Mouse (Mus musculus): ENCODE data around the gene Olfr195.
"Not testable (repeated sequence)": the region's sequence is repeated elsewhere in the genome, so short reads cannot be mapped to it uniquely, and the experiment has no call there.

Gene Olfr195

DNA sequence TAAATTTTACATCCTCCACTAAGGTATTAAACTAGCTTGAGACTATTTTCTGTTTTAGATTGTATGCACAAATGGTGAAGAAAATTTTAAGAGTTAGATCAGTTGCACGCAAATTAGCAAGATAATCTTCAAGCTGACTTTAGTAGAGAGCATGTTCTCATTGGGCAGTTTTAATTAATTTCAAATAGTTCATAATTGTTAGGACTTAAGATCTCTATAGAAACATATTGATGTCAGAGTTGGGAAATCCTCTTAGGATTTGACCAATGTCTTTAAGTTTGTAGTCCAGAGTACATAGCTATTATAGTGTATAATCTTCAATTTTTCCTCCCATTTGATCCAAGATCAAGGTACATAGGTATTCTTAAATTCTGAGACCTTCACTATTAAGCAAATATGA is at the start of gene Olfr195:
TSS of gene Olfr195 (plus strand) at position 301 of the 400 bp plus-strand sequence.
- no peak for DNase-seq (ENCODE audit: low read depth)

DNA sequence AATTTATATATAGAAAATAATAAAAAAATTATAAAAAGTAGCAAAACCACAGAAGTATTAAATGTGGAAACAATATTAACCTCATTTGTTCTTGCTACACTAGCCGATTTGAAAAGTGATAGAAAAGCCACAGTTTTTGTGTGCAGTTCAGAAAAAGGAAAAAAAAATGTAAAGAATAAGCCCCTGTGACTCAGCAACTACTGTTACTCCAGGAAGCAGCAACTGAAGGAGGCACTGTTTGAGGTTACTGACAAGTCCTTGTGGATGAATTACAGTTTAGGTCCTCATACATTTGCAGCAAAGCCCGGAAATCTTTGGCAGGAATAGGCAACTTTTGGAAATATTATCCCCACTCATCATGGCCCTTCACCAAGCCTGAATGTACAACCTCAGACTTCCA is 41.5 kb upstream of the Olfr195 start:
- DNase-seq (ENCODE audit: low read depth) = no peak

DNA sequence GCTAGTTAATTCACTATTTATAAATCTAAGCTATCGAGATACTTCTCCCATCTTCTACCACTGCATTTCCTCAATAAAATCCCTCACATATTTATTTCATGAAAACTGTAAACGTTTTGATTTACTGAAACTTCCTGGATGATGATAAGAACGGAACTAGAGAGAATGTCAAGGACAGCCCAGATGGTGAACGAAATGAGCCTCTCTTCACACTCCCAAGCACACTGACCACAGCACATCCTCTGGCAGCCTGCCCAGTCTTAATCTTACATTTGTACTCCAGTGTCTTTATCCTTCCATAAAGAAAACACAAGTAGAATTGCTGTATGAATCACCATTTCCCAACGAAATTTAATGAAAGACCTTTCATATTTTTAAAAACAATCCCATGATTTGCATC is 38.3 kb upstream of the Olfr195 start:
- DNase-seq (ENCODE audit: low read depth) = not testable (repeated sequence)

DNA sequence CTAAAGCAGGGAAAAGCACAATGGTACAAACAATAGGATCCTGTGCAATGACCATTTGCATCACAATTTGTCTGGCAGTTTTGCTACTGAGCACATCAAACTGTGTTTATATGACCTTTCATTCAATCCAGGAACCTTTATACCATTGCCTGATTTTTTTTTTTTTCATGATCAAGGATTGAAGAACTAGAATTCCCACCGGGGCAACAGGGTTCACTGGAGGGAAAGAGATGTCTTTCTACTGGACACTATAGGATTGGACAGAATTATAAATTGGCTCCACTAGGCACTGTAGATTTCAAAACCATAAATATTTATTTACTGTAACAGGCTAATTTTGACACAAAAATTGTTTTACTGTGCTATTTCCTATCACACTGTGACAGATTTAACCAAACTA is 35.1 kb upstream of the Olfr195 start, which contains the start of gene Olfr193:
TSS of gene Olfr193 (minus strand) at position 101 of the 400 bp plus-strand sequence.
- no peak for DNase-seq (ENCODE audit: low read depth)

DNA sequence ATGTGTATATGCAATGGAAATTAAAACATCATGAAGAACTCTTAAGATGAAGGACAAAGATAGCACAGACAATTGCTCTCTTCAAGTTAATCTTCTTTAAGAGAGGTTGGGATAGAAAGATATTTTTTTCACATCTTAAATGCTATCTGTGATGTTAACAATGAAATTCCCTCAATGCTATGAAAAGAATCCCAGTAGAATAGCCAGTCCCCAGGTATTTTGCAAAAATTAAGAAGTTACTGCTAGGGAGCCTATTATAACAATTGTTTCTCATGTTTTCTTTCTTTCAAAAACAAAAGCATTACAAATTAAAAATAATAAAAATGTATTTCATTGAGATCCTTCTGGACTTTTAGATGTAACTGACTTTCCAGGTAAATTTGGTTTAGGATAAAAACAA is 25.9 kb upstream of the Olfr195 start, which contains the start of gene Olfr194:
TSS of gene Olfr194 (minus strand) at position 101 of the 400 bp plus-strand sequence.
- DNase-seq (ENCODE audit: low read depth) = no peak

DNA sequence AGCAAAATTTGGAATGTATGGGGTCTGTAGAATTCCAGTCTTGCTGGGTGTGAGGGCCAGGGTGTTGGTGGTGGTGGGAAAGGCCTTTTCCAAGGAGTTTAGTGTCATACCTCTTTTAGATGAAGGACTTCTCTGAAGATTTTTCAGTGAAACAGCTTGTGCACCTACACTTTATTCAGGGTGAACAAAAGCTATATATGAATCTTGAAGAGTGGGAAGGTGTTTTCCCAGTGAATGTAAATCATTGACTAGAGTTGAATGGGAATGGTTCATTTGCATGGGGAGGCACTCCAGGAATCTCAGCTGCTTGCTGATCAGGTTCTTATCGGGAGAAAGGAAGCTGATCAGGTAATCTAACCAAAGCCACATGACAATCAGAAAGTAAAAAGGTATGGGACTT is 16.1 kb upstream of the Olfr195 start:
- no peak for DNase-seq (ENCODE audit: low read depth)

DNA sequence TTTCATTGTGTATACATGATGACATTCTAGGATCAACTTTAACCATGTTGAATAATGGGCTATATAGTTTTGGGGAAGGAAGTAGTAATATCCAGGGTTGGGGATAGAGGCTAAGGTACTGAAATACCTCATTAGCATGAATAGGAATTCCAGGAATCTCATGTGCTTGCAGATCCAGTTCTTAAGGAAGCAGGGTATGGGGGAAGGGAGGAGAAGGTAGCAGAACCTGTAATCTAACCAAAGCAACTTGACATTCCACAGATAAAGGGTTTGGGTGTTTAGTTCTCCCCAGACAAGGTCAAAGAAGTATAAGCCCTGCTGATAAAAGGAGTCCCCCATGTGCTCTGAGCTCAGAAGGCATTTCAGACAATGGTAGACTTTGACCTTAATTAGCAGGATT is 5.7 kb upstream of the Olfr195 start:
- DNase-seq (ENCODE audit: low read depth) = no peak

DNA sequence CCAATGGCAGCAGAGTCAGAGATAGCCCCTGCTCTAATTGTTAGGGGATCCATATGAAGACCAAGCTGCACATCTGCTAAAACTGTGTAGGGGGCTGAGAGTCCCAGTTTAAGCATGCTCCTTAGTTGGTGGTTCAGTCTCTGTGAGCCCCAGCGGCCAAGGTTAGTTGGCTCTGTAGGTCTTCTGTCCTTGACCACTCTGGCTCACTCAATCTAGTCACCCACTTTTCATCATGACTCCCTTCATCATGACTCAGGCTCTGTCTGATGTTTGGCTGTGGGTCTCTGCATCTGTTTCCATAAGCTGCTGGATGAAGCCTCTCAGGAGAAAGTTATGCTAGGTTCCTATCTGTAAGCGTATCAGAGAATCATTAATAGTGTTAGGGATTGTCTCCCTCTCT is 5.2 kb downstream of the Olfr195 start:
- no peak for DNase-seq (ENCODE audit: low read depth)

DNA sequence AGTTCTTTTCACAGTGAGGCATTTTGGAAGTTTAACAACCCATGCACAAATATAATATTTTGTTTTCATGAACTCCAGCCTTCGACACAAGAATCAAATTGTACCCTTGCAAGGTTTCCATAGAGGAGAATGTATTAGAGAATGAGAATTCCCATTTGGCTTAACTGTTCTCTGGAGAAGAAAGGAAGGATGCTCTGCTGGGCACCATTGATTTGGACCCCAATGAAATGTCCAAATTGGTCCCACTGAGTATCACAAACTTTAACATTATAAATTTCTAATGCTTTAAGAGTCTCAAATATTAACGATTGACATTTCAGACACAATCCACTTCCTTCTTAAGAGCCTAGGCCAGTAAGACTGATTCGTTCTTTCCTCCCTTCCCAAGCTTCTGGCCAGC is 23.5 kb downstream of the Olfr195 start, which contains the start of gene Olfr196:
TSS of gene Olfr196 (minus strand) at position 101 of the 400 bp plus-strand sequence.
- DNase-seq (ENCODE audit: low read depth) = no peak

Measured in NIH3T3 (cell line).